Mouse (Mus musculus) cortical plate, adult 2 months (tissue): ENCODE results near the gene Fkbp5.

Source experiments
- CTCF ChIP-seq: fragments of 200-500 bp; IDR thresholded peaks from 2 replicates; pipeline ENCODE4 v1.5.1; 2011; ENCODE audit warnings: mild to moderate bottlenecking, control low read depth, low read length; ENCODE audit not compliant: insufficient read depth; ENCODE audit errors: extremely low read depth
- POLR2A ChIP-seq: fragments of 200-500 bp; IDR thresholded peaks from 2 replicates; pipeline ENCODE4 v1.6.1; 2011; ENCODE audit warnings: mild to moderate bottlenecking, low read length, control low read depth; ENCODE audit not compliant: insufficient read depth; ENCODE audit errors: extremely low read depth

DNA sequence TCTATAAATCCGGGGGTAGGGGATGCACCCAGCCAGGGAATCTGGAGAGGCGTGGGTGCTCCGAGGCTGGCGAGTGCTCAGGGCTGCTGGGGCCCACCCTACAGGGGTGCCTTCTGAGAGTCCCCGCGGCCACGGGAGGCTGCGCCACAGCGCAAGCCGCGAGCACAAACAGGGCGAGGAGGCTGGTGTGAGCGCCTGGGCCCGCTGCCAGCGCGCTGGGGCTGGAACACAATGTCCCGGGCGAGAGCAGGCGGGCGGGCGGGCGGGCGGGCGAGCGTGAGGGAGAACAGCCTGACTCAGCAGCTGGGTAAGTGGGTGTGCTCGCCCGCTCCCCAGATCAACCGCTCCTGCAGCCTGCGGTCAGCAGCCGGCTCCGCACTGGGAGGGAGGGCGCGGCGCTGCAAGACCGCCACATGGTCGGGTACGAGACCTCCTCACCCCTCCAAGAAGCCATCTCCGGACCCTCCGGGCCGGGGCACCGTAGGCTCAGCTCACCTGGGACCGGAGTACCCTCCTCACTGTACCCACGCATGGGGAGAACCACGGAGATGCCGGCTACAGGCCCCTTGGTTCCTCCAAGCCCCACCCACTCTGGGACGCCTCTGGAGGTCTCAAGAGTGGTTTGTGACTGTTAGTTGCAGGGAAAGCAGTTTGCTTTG lies 758 bp upstream of the Fkbp5 start:
- no peak for TF ChIP-seq CTCF
- no peak for TF ChIP-seq POLR2A
